Mouse (Mus musculus) embryonic fibroblast, embryonic 13.5 days (primary cell): ENCODE measurements at regions not wholly inside any gene's neighbourhood (a gene's known extent, or its start where the extent isn't known, plus 50 kb on each side); places are given as distances from the start of the nearest gene placed in this dataset.
"Not testable (repeated sequence)": the region's sequence is repeated elsewhere in the genome, so short reads cannot be mapped to it uniquely, and the experiment has no call there.

Source experiments
- H3K27ac ChIP-seq: 2 replicates; pipeline ENCODE4 v1.5.1; 2012; ENCODE audit warnings: low read length, control low read depth, inconsistent platforms; ENCODE audit not compliant: insufficient read depth
- H3K4me1 ChIP-seq: 2 replicates; pipeline ENCODE4 v1.6.1; 2011; ENCODE audit warnings: low read length; ENCODE audit not compliant: control insufficient read depth, insufficient read depth
- H3K4me3 ChIP-seq: 2 replicates; pipeline ENCODE4 v1.5.1; 2011; ENCODE audit warnings: mild to moderate bottlenecking, control low read depth, low read length; ENCODE audit not compliant: insufficient read depth
- CTCF ChIP-seq: IDR thresholded peaks from 2 replicates; pipeline ENCODE4 v1.5.1; 2011; ENCODE audit warnings: mild to moderate bottlenecking, control low read depth, low read length, moderate library complexity, borderline replicate concordance; ENCODE audit not compliant: insufficient read depth
- POLR2A ChIP-seq: IDR thresholded peaks from 2 replicates; pipeline ENCODE4 v1.6.1; 2011; ENCODE audit warnings: low read depth, mild to moderate bottlenecking, control low read depth, low read length, moderate library complexity

DNA sequence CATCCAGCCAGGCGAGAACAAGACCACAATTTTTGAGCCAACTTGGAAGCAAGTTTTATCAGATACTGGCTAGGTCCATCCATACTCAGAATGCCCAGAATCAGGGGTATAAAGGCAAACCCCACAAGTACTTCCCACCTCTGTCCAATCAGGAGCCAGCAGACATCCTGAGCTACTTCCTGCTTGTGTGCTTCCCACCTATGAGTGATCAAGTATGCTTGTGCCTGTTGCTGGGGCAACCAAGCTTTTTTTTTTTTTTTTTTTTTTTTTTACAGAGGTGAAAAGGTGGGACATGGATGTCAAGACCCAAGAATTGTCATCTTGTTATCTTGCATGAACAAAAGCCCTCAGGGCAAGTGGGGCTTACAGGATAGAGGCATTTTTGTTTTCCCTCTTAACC, 155.4 kb downstream of the BC067074 start:
- no peaks in the 10 kb centered on the region for H3K4me1 ChIP-seq
- TF ChIP-seq CTCF: no peak
- no peak for TF ChIP-seq POLR2A
- no peak overlapping the region for H3K4me3 ChIP-seq
- H3K27ac ChIP-seq: no peak overlapping the region

DNA sequence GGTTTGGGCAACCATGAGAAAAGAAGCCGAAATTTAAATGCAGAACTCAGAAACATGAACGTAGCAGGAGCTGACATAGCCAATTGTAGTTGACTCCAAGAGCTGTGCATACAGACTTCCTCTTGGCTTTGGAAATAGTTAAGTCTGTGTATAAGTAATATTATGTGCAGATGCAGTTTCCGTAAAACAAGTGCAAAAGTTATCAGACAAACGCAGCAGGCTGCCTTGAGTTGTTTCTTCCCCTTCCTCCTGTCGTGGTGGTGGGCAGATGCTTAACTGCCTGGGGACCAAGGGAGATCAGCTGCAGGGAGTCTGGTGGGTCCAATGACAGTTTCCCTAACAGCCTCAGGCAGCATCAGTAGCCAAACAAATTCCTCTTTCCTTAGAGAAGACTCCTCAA, 153.3 kb downstream of the BC067074 start:
- TF ChIP-seq POLR2A (no peak), CTCF (no peak)
- no peak overlapping the region for H3K4me3 ChIP-seq
- no peaks in the 10 kb centered on the region for H3K4me1 ChIP-seq
- H3K27ac ChIP-seq: no peak overlapping the region

DNA sequence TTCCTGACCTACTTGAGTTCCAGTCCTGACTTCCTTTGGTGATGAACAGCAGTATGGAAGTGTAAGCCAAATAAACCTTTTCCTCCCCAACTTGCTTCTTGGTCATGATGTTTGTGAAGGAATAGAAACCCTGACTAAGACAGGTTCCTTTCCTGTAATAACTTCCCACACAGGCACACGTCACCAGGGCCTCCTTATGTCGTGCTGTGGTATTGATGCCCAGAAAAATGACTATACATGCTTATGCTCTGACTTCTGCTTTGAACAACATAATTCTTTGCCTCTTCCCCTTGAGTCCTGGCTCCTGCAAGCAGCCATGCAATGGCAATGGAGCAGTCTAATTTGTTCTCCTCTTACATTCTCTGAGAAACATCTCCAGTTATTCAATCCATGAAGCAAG, 151.5 kb downstream of the BC067074 start:
- H3K4me3 ChIP-seq, H3K4me1 ChIP-seq, H3K27ac ChIP-seq: not testable (repeated sequence)

DNA sequence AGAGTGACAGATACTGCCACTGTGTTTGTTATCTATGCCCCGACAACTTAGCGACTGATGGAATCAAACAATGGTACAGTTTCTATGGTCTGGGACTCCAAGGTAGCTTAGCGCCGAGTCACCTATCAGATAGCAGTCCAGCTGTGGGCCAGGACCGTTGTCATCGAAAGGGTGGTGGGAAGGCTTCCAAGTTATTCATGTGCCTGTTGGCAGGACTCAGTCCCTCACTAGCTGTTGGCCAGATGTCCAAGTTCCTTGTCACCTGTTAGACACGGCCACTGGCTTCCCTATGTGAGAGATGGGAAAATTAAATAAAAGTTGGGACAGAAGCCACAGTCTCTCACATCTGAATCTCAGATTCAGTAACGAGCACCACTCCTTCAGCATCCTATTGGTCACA, 150.1 kb downstream of the BC067074 start:
- no peaks in the 10 kb centered on the region for H3K4me1 ChIP-seq
- no peak for TF ChIP-seq CTCF
- no peak for TF ChIP-seq POLR2A
- no peak overlapping the region for H3K27ac ChIP-seq
- no peak overlapping the region for H3K4me3 ChIP-seq

DNA sequence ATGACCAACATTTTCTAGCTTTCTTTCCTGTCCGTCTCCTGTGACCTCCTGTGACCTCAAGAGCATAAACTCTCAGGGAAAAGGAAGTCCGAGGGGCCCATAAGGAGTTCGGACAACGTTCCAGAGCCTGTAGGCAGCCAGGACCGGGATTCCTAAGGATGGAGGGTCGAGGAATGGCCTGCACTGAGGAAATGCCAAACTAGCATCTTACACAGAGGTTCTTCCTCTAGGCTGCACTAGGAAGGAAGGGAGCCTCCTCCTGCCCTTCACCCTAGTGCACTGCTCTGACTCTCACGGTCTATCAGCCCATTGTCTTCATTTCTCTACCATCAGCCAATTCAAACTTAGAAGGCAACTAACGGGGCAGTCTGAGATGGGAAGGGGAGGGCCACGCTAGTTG, 149.2 kb downstream of the BC067074 start:
- H3K4me3 ChIP-seq: no peak overlapping the region
- TF ChIP-seq POLR2A (no peak), CTCF (no peak)
- no peak overlapping the region for H3K27ac ChIP-seq
- no peaks in the 10 kb centered on the region for H3K4me1 ChIP-seq

DNA sequence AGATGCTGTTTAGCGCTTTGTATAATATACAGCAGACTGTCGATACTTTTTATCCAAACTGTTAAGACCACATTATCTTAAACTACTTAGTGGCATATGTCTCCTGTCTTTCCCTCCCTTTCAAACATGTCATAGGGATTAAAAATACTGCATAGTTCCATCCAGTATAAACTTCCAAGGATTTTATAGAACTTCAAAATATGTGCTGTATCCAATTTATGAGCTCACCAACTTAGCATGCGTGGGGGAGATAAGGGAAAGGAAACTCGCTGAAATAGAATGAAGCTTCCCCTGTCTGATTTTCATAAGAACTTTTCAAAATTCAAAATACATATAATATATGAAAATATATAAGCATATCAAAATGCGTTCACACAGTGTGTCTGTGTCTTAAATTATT, 147.2 kb downstream of the BC067074 start:
- Histone ChIP-seq H3K4me3 (no peak overlapping the region), H3K4me1 (no peaks in the 10 kb centered on the region), H3K27ac (no peak overlapping the region)
- TF ChIP-seq CTCF (no peak), POLR2A (no peak)

DNA sequence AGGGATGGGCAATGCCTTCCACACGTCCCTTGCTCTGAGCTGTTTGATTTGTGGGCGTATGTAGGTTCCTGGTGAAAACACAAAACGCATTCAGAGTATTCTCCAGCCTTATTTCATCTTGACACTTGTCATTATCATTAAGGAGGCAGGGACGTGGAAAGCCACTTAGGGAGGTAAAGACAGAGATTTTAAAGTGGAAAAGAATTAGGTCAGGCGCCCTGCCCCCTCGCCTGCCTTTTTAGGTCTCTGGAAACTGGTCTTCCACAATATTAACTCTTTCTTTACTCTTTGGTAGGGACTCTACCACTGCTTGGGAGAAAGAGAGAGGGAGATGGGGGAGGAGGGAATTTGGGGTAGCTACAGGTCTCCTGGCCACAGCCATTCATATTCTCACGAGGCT, 146.6 kb downstream of the BC067074 start:
- Histone ChIP-seq H3K4me1 (no peaks in the 10 kb centered on the region), H3K27ac (no peak overlapping the region), H3K4me3 (no peak overlapping the region)
- TF ChIP-seq CTCF (no peak), POLR2A (no peak)

DNA sequence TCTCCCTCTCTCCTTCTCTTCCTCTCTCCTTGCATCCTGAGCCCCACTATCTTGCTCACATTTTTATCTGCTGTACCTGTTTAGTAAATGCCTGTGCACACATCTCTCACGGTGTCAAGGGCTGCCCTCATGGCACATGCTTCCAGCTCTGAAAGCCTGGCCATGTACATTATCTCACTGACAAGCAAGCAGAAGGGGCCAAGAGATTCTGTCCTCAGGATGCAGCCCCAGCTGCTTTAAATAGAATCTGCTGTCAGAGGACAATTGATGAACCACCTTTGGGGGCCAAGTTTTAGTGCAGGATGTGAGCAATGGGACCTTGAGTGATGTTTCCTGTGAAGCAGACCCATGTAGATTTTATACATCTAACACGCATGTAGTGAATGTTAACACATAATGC, 145.9 kb downstream of the BC067074 start:
- Histone ChIP-seq H3K4me3 (no peak overlapping the region), H3K27ac (no peak overlapping the region), H3K4me1 (no peaks in the 10 kb centered on the region)
- TF ChIP-seq CTCF: no peak
- no peak for TF ChIP-seq POLR2A

DNA sequence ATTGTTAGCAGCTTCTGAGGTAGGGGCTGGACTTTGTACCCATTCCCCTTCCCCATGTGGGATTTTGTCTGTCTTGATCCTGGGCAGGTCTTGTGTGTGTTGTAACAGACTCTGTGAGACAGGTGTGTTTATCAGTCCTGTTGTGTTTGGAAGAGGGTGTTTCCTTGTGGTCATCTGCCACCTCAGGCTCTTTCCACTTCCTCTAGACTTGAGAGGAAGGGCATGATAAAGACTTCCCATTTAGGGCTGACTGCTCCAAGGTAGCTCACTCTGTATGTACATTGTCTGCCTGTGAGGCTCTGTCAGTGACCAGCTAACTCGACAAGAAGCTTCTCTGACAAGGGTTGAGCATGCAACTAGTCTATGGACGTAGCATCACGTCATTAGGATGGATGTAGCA, 143.3 kb downstream of the BC067074 start:
- no peaks in the 10 kb centered on the region for H3K4me1 ChIP-seq
- TF ChIP-seq POLR2A: no peak
- no peak overlapping the region for H3K27ac ChIP-seq
- no peak overlapping the region for H3K4me3 ChIP-seq

DNA sequence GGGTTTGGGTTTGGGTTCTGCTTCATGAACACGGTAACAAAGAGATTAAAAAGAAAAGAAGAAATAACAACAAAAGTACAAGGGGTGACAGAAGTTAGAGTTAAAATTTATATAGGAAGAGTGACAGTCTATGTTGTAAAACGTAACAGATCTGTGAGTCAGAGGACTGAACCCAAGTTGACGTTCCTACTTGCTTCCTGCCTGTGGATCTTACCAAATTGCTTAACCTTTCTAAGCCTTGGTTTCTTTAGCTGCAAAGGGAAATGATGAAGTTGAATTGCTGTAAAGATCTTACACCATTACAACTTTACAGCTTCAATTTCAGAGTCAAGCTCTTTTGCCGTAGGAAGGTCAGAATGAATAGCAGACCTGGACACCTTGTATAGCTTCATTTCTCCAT, 142.2 kb downstream of the BC067074 start:
- no peak overlapping the region for H3K4me3 ChIP-seq
- TF ChIP-seq POLR2A: no peak
- no peak for TF ChIP-seq CTCF
- no peak overlapping the region for H3K27ac ChIP-seq
- H3K4me1 ChIP-seq: no peaks in the 10 kb centered on the region

DNA sequence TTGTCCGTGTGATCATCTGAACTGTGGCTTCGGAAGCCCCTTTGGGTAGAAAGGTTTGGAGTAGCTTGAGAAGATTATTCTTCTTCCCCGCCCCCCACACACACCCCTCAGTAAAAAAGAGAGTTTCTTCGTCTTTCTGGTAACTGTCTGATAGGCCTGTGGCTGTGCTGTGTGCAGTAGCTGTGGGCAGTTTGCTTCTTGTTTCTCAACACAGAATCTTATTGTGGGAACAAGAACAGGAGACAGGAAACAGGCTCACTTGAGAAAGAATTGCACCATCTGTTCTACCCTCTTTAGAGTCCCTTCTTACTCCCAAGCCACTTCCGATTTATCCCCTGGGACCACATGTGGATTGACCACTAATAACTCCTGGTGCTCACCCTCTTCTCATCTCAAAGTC, 140.5 kb downstream of the BC067074 start:
- TF ChIP-seq POLR2A: no peak
- H3K27ac ChIP-seq: no peak overlapping the region
- H3K4me1 ChIP-seq: no peaks in the 10 kb centered on the region
- H3K4me3 ChIP-seq: no peak overlapping the region
